Mouse (Mus musculus) Muller cell, postnatal 12 days (primary cell): ENCODE results near the gene Gucy2d.

ENCODE experiments used
- DNase-seq: peaks from one replicate; pipeline ENCODE4 v3.0.0-alpha.2; 2015; ENCODE audit errors: inconsistent ontology term

Gene Gucy2d

DNA sequence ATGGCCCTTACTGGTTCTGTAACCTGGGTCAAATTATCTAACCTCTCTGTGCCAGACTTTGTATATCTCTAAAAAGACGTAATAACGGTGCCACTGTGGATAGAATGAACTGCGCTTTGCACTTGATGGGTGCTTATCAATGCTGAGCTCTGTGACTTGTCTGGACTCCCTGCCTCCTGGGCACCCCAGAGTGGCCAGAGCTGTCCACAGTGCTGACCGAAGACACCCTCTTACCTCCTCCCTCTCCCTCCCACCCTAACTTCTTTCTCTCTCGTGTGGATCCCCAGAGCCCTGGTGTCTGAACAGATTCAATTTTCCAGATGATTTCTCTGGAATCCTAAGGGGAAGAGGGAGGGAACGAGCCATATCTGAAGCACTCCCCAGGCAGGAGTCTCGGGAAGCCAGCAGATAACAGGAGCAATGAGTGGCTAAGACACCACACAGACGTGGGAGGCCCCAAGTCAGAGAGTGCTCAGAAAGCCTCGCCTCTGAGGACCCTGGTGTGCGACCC lies at the start of gene Gucy2d:
Gene Gucy2d, plus strand, starts transcription at position 461 of the 511 bp plus-strand sequence.
- DNase-seq, result no peak

DNA sequence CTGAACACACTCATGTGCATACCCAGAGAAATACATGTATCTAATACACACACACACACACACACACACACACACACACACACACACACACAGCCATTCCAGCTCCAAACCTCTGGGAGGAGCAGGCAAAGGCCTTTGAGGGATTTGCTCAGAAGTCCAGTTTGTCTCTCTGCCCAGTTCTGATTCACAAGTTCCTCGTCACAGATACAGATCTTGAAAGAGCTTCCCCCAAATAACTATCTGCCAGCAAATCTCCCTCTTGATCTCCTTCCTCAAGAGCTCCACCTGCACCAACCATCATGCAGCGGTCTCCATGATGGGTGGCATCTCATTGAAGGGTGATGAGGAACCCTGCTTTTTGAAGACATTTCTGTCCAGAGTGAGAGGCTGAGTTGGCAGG lies 49.7 kb upstream of the Gucy2d start:
- DNase-seq, result peak; percentile 79

DNA sequence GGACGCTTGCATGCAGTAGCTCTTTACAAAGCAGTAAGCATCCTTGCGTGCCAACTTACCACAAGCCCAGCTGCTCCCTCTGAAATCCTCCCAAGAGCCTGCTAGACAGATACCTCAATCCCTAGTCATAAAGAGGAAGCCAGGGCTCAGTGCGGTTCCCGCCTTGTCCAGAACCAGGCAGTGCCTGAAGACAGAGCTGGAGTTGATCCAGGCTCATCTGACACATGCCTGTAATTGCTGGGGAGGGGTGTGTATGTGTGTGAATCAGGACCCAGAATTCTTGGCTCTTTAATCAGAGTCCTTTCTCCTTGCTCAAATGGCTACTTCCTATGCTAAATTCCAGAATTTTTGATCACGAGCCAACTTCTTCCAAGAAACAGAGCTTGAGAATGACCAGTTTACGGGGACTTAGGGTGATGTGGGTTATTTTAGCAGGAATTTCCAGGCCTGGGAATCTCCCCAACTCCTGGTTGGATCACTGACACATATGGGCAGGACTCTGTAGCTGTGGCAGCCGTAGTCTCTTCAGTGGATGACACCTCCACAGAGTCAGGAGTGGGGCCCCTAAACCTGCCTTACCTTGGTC lies 48.8 kb upstream of the Gucy2d start:
- peak; percentile 89 for DNase-seq

DNA sequence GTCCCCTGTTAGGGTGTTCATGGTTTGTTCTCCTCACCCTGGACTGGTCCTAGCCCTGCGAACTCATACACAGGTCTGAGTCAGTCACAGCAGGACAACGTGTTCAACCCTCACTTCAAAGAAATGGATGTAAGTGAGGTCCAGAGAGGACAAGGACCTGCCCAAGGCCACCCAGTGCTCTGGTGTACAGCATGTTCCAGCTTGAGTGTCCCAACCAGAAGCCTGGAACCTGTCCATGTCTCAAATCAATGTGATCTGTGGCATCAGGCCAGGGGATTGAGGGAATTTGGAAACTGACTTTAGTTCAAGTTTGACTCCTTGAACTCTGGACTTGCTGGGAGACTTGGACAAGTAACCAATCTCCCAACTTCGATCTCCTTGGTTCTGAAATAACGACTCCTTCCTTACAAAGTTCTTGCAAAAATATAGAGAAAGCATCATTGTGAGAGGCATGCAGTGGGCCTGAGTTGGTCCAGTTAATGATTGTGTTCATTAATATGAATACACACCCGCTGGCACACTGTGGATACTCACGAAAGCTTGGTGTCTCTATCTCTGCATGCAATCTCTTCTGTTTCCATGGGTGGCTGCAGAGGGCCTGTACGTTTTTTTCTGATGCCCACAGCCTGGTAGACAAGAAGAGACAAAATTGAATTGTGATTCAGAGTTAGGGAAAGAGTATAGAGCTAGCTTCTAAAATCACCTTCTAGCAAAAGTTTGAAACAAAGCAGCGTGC lies 47.6 kb upstream of the Gucy2d start:
- no peak for DNase-seq

DNA sequence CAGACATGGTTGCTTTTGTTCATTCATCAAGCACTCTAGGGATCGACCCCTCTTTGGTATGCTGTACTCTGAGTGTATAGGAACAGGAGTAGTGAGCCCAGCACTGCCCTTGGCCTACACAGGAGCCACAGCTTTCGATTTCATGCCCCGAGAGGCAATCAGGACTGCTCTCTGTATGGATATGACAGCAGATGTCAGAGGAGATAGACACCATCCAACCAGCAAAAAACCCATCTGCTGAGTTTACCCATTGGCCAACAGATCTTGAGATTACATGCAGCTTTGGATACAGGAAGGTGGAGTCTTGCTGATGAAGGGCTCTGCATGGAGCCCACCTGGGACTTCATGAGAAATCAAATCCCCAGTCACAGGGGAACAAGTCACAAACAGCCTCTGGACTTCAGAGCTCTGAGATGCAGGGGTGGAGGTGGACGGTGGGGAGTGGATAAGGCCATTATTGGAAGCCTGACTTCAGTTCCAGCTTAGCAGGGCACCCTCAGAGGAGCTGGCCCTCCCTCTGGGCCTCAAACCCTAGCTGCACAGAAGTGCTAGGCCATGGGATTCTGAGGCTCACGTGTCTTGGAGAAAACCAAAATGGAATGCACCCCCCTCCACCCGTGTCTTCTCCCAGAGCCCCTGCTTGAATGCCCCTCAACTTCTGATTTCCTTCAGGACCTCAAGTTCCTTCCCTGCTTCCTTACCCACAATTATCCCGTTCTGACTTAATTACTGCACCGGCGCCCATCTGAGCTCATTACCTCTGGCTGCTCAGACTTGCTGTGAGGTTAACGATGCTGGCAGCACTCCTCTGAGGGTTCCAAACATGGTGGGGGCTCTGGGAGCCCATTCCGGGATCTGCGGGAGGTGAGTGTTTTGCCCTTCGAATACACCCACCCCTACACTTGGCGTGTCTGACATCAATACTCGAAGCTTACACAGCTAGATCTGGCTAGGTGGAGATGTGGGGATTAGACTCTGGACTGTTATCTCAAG lies 37.3 kb upstream of the Gucy2d start:
- no peak for DNase-seq

DNA sequence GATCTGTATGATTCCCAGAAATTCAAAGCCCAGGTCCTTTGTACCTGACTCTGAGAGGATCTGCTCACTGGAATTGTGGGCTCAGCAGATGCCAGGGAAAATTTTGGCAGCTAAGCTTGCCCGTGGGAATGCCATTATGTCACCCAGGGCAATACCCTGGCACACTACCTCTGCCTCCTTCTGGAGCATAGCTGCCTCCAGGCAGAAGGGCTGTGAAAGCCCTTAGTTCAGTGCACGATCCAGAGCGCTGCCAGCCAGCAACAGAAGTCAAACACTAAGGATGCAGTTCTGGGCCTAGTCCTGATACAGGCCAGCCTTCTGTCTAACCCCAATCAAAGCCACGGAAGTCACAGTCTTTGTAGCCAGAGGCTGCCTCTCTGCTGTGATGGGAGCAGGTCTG lies 36.2 kb upstream of the Gucy2d start:
- peak; percentile 33 for DNase-seq

DNA sequence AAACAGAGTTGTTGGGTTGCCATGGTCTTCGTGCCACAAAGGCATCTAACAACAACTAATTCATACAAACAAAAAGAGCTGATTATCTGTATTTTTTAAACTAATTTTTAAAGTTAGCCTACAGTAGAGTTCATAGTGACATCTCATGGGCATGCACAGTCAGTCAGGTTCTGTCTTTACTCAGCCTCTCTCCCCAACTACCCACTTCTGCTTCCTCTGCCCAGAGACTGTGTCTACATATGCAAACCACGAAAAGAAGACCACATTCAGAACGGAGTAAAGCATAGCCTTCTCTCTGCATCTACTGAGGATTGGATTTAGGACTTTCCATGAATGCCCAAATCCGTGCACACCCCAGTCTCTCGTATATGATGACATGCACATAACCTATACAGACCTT lies 32.6 kb upstream of the Gucy2d start:
- DNase-seq, result no peak

DNA sequence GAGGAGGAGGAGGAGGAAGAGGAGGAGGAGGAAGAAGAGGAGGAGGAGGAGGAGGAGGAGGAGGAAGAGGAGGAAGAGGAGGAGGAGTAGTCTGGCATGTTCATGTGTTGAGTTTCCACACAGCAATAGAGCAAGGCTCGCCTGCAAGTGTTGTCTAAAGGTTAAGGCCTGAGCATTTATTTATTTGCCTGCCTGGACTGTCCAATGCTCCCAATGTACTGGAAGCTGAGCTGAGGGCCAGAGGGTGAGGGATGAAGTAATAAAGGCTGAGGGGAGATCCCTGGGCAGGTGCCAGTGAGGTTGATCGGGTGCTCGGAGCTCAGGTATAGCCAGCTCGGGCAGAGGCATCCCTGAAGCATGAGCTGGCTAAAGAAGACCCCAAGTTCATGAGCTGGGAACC lies 27.1 kb upstream of the Gucy2d start:
- no peak for DNase-seq

DNA sequence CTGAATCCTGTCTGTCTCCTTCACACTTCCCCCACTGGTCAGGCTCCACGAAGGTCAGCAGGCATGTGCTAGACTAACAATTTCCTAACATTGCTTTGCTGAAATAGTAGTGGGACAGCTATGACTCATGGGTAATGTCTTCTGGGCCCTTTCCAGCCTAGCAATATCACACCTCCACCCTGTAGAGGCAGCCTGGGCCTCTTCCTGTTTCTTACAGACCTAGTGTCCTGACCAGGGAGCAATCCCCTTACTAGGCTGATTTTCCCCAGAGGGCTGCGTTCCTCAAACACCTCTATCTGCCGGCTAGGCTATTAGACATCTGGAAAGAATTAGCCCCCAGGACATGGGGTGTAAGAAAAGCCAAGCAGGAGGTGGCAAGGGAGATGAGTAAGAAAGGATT lies 24.7 kb upstream of the Gucy2d start:
- DNase-seq, result peak; percentile 33

DNA sequence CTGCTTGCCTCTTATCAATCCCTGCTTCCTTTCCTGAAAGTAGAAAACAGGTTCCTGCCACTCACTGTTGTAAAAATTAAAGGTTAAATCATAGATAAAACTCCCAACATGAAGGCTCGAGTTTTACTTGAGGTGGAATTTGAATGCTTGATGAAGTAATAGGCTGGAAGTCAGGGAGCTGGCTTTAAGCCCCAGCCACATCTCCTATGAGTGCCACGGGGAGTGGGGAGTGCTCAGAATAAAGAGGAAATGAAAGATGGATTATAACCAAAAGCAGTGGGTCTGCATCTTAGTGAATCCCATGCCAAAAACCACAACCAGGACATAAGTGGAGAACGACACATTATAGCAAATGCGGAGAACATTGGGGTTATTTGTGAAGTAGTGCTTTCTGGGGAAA lies 24.2 kb upstream of the Gucy2d start:
- no peak for DNase-seq

DNA sequence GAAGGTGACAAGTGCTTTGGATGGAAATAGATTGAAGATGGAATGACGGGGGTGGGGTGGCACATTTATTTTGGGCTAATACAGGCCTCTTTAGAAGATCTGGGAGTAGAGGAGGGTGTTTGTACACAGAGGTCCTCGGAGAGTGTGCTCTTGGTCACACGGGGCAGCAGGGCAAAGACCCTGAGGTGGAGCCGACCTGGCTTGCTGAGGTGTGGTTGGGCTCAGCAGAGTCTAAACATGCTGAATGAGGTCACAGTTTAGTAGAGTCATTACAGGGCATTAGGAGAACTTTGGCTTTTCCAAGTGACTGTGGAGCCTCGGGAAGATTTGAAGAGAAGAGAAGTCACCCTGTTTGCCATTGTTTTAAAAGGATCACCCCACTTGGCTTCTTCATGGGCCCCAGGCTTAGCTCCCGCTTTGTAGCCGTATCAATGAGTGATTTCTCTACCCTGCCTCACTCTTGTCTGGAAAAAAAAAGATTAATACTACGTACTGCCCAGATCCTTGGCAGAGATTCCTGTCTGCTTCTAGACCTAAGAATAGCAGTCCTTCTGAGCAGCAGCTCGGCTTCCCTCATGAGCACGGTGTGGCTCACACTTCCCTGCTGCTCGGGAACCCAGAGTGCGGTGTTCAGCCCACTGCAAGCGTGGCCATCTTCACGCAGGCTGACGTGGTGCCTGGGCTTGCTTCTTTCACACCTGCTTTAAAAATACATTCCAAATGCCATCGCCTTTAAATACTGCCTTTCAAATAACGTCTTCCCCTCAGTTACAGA lies 22.0 kb upstream of the Gucy2d start:
- no peak for DNase-seq

DNA sequence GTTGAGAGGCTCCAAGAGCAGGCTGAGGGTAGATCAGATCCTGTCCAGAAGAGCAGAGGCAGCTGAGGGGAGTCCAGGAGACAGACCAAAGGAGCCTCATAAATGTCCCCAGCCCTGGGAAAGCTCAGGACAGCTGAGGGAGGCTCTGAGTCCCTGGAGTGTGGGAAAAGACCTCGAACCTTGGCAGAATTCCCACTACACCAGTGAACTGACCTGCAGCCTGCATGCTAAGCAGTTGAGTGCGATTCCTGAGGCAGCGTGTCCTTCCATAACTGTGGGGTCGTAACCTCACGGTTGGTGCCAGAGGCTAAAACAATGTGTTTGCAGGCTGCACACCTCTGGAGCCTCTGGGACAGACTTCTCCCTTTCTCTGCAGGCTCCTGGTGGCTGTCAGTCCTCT lies 20.9 kb upstream of the Gucy2d start:
- DNase-seq, result no peak

DNA sequence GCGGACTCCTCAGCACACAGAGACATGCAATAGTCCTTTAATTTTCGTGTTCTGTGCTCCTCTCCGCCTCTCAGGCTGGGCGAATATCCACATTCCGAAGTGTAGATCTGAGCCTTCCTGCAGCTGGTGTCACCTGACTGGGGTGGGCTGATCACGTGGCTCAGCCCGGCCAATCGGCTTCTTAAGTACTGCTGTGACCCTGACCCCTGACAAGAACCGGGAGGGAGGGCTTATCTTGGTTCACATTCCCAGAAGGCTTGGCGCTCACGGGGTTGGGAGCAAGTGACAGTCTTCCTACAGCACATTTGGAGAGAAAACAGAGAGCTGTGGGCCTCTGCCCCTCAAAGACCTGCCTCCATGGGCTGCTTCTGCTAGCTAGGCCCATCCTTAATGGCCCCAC lies 16.7 kb upstream of the Gucy2d start:
- no peak for DNase-seq

DNA sequence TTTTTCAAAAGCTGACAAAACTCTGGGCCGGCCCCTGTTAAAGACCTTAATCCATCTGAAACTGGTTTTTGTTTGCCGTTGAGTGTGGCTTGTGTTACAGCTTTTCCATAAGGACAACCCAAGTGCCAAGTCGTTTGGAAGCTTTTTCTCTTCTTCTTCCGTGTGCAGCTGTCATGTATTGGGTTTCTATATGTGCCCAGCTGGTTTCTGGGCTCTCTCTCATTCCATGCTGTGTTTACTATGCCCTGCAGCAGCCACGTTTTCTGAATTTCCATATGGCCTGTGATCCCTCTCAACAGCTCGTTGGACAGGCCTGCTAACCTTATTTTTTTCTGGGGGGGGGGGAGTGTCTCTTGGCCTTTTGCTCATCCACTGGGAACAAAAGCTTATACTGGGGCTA lies 15.8 kb upstream of the Gucy2d start:
- DNase-seq, result no peak

DNA sequence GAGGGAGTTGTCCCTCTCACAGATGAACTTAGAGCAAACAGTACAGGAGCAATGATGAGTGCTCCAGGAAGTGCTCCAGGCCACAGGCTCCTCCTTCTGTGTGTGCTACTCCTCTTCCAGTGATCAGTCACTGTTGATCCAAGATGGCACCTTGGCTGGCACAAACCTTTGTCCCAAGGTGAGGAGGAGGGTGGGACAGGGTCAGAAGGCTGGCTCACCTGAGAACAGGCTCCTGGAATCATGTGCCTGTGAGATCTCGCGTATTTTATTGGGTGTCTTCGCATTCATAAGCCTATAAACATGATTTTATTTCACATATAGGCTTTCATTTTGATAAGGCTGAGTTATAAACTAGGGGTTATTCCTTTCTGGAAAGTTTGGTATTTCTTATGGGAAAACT lies 14.7 kb upstream of the Gucy2d start:
- DNase-seq, result no peak

DNA sequence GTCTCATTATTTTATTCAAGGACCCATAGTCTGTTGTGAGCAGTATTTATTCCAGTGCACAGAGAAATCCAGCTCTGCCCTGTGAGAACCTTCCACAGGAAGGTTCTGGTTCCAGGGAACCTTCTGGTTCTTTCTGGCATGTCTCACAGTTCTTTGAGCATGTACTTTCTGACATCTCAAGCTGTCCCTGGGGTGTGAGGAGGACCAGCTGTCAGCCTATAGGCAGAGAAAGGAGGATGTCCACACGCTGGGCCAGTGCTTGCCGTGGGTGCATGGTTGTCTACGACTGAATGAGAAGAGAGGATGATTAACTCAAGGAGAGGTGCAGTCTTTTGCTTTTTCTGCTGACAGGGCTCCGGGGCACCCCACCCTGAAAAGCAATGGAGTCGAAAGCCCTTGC lies 13.6 kb upstream of the Gucy2d start:
- no peak for DNase-seq

DNA sequence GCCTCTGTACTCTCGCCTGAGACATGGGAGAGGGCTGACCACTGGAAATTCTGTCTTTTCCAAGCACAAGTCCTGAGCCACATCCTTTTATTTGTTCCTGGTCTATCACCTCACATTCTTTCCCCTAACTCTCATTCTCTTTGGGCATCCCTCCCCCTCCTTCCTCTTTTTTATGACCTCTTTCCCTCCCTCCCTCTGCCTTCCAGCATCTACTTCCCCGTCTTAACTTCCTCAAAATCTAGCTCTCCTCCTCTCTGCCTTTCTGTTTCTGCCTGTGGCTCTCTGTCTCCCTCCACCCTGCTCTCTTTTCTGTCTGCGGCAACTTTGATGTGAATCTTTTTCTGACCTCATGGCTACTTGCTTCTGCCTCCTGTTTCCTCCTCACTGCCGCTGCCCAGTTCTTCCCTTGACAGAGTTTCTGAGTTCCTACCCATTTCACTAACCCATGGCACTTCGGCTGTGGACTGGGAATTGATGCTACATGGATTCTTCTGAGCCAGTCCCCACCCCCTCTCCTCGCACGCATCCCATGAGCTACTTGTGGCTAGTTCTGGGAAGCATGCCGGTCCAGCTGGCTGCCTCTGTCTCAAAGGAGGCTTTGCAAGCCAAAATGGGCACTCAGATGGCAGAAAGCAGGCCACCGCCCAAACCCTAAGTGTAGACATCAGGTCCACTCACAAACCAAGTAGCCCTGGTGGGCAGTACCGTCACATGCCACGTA lies 12.9 kb upstream of the Gucy2d start:
- DNase-seq, result peak; percentile 34

DNA sequence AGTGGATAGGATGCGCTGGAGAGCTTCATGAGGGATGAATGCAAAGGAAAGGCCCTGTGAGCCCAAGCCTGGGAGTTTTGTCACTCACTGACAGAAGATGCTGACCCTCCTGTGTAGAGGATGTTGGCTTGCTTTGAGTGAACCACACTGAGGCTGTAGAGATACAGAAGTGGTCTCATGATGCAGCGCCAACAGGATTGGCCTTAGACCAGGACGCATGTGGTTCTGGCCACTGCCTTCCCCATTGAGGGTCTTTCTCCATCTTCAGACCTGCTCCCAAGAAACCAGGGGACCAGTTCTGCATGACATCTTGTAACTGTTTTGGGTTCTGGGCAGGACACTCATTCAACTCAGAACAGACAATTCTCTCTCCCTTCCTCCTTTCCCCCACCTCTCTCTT lies 10.6 kb upstream of the Gucy2d start:
- DNase-seq, result no peak

DNA sequence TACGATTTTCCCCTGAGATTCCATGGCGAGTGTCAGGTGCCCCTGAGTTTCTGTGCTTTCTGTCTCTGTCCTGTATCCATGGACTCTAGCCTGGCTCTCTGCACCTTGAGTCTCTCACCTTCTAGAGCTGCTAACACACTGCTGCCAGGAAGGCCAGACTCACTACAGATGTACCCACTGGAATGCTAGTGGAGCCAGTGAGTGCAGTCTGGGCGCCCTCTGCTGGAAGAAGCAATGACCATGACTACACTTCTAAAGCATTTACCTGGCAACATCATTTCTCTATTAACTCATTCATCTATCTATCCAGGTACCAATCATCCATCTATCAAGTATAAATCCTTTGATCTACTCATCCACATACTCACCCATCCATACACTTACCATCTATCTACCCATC lies 9.4 kb upstream of the Gucy2d start:
- peak; percentile 41 for DNase-seq

DNA sequence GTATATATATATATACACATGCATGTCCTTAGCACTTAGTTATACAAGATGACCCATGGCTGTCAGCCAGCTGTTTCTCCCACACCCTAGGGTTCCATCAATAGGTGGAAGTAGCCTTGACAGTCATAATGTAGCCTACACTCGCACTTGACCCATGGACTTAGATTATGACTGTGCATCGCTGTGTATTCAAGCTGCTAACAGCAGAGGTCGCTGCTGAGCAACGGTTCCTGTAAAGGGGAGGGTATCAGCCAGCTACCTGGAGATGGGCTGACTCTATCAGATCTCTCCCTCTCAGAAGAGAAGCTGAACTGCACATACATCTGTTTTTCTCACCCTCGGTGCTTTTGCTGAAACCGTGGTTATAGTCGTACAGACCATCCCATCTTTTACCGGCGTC lies 2.6 kb upstream of the Gucy2d start:
- no peak for DNase-seq

DNA sequence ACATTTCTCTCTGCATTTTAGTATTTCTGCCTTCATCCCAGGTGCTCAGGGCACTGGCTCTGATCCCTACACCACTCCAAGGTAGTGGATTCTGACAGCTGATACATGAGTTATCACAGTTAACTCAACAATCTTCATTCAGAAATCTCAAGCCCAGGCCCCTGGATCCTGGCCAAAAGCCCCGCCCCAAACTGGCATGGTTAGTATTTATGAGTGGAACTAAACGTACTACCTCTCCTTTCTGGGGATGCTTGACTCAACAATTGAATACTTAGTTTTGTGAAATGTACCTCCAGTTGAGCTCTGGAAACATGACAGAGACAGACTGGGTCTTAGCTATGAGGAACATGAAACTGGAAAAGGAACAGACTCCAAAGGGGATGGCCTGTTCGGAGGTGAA lies 6.7 kb downstream of the Gucy2d start:
- DNase-seq, result peak; percentile 6
